Comparison of ENCODE assay signal across 18 mouse cellular contexts in genomic region chr6:100887012-100887411, GRCm38 (mm10). TPM values are rescaled to one million over a fixed set of nuclear protein-coding genes. Genes with fewer than 3 reads are reported as not detected.
DNase-seq lines count a peak whose midpoint lies in the region; ATAC-seq and TF ChIP-seq lines count a peak whose summit lies in the region.
"Had no signal": no experiment of that assay in that cellular context is flagged by ENCODE, and none has a peak within 500 bp of the region (broad histone marks: within the 10 kb centered on the region; RNA-seq: fewer than 3 reads in every experiment).

No protein-coding gene starts in this region.

- H3K4me2 ChIP-seq in kidney, embryonic 15.5 days, result no peak overlapping the region
- H3K4me2 ChIP-seq: embryonic facial prominence, embryonic 12.5 days; forebrain, embryonic 13.5 days; heart, embryonic 12.5 days; hindbrain, embryonic 14.5 days had no signal

- H3K9me3 ChIP-seq in kidney, embryonic 15.5 days (replicated peaks), result no peaks in the 10 kb centered on the region
- H3K9me3 ChIP-seq: embryonic facial prominence, embryonic 12.5 days; forebrain, embryonic 13.5 days; heart, embryonic 12.5 days; hindbrain, embryonic 10.5 days had no signal

- H3K36me3 ChIP-seq in kidney, adult 2 months (ENCODE audit: control insufficient read depth, insufficient read depth, low read length), result no peaks in the 10 kb centered on the region
- no peaks in the 10 kb centered on the region for H3K36me3 ChIP-seq in kidney, embryonic 15.5 days
- H3K36me3 ChIP-seq: embryonic facial prominence, embryonic 12.5 days; heart, embryonic 12.5 days; hindbrain, embryonic 10.5 days had no signal

- peak; percentile 33; the same call in 1 of the 2 replicates for ATAC-seq in kidney, embryonic 15.5 days (replicated peaks; ENCODE audit: low FRiP score)
- ATAC-seq: forebrain, embryonic 13.5 days; forebrain, postnatal 0 days had no signal

- no peak overlapping the region for H3K9ac ChIP-seq in kidney, embryonic 15.5 days
- H3K9ac ChIP-seq: embryonic facial prominence, embryonic 12.5 days; forebrain, embryonic 13.5 days; forebrain, postnatal 0 days; heart, embryonic 12.5 days; hindbrain, embryonic 14.5 days had no signal

- 43% methylated on average over 9 of the region's 9 CpGs for WGBS in kidney, adult 2 months
- WGBS in kidney, embryonic 15.5 days, result 71% methylated on average over 9 of the region's 9 CpGs

- H3K27ac ChIP-seq in kidney, adult 2 months (ENCODE audit: insufficient read depth, low read depth, low read length), result no peak overlapping the region
- no peak overlapping the region for H3K27ac ChIP-seq in kidney, embryonic 15.5 days
- H3K27ac ChIP-seq: embryonic facial prominence, embryonic 12.5 days; forebrain, embryonic 13.5 days; heart, adult 2 months; hindbrain, embryonic 10.5 days; hindbrain, embryonic 14.5 days had no signal

- no peak overlapping the region for H3K4me3 ChIP-seq in kidney, adult 2 months (ENCODE audit: insufficient read depth, low read depth, low read length)
- no peak overlapping the region for H3K4me3 ChIP-seq in kidney, embryonic 15.5 days (replicated peaks)
- H3K4me3 ChIP-seq: embryonic facial prominence, embryonic 12.5 days; forebrain, embryonic 13.5 days; heart, adult 2 months; heart, embryonic 12.5 days; hindbrain, embryonic 10.5 days had no signal

- no peak for TF ChIP-seq POLR2A in kidney, adult 2 months (IDR thresholded peaks at IDR 0.05; ENCODE audit: low read depth, low read length)

- peak; percentile 87 for DNase-seq in kidney, adult 2 months
- no peak for DNase-seq in kidney, postnatal 4 days
- peak; percentile 58 to 78 for DNase-seq in kidney, postnatal 25 days
- no peak for DNase-seq in spleen, postnatal 10 days (ENCODE audit: low spot score in 2 of 2)
- DNase-seq in embryo, embryonic 10 days (ENCODE audit: low spot score), result no peak
- DNase-seq: adrenal gland, adult 8-10 months; adrenal gland, postnatal 36 days; cerebellum, adult 2 months; cerebellum, postnatal 14 days; forebrain, postnatal 0 days; gastrocnemius, postnatal 14 days; heart, adult 2 months had no signal

- no peaks in the 10 kb centered on the region for H3K27me3 ChIP-seq in kidney, adult 2 months (replicated peaks; ENCODE audit: control insufficient read depth, insufficient read depth, low read length)
- H3K27me3 ChIP-seq in kidney, embryonic 15.5 days, result no peaks in the 10 kb centered on the region
- H3K27me3 ChIP-seq: embryonic facial prominence, embryonic 12.5 days; forebrain, embryonic 13.5 days had no signal

- TF ChIP-seq CTCF in kidney, adult 2 months (conservative IDR thresholded peaks at IDR 0.05; ENCODE audit: insufficient read depth, insufficient read length, low read depth, low read length), result no peak

- H3K4me1 ChIP-seq in kidney, adult 2 months (ENCODE audit: control insufficient read depth, insufficient read depth, low read length), result peaks cover 2% of the 10 kb centered on the region; the same call in 1 of the 2 replicates
- peaks cover 8% of the 10 kb centered on the region for H3K4me1 ChIP-seq in kidney, embryonic 15.5 days

RNA-seq across cellular contexts. Expression of gene Ppp4r2, which starts 53.6 kb away (rescaled TPM):
- 12.4 and 14.7 TPM in 2 replicates for polyA plus RNA-seq in kidney, adult 2 months (2012; rRNA removed)
- 21.5 and 22.6 TPM in 2 replicates for polyA plus RNA-seq in kidney, embryonic 15.5 days (2015; fragmentation: Nextera tagmentation; extraction: Ambion mirVana)

Comparison
In these comparisons a context has a peak if more than half of its experiments do, and no peak if none do; other contexts are left out.
1. DNase-seq: peak in kidney, adult 2 months (single experiment) and kidney, postnatal 25 days (2 of 2); none in kidney, postnatal 4 days (0 of 2), spleen, postnatal 10 days (0 of 2) and embryo, embryonic 10 days (single experiment).